Mouse (Mus musculus): ENCODE data around the gene Pogz. TPM values are rescaled to one million over a fixed set of nuclear protein-coding genes. Genes with fewer than 3 reads are reported as not detected.

Pogz gene
- polyA plus RNA-seq (2016; fragmentation: Nextera tagmentation; extraction: Ambion mirVana) = 5.2 and 5.3 TPM in 2 replicates

DNA sequence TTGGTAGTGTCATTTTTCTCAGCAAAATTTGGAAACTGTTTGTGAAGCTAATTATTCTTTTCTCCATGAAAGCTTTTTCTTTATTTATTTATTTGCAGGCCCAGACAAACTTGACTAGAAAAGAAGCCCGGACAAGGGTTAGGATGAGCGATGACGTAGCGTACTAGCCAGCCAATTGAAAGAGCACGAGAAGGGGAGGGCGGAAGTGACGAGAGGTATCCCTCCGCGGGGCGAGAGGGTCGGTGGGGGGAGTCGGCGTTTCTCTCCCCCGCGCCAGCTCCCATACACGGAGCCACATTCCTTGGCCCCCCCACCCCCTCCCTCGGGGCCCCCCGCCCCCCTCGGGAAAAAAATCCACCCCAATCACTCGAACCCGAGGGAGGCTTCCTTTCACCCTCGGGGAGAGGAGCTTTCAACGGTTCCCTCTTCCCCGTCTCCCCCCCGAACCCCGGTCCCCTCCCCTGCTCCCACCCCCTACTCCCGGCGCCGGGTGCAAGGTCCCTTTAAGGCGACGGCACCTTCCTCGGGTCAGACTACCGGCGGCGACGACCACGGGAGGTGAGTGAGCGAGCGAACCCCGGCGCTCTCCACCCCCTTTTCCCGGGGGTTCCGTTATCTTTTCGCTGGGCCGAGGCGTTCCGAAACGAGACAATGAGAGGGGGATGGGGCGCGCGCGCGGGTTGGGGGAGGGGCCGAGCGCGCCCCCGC is at the start of gene Pogz:
TSS of gene Pogz (plus strand) at position 385 of the 708 bp plus-strand sequence.
- H3K27ac ChIP-seq = peak within 1 kb of the TSS; percentile 88
- H3K9me3 ChIP-seq (replicated peaks) = no peaks in the 10 kb centered on the region
- H3K4me2 ChIP-seq = peak within 1 kb of the TSS; percentile 90
- no peaks in the 10 kb centered on the region for H3K36me3 ChIP-seq
- under 1% methylated on average over 46 of the region's 57 CpGs for WGBS (ENCODE audit: insufficient replicate concordance)
- H3K4me3 ChIP-seq = peak within 1 kb of the TSS; percentile 86
- H3K27me3 ChIP-seq (replicated peaks) = no peaks in the 10 kb centered on the region
- ATAC-seq = peak; percentile 91
- H3K9ac ChIP-seq = peak within 1 kb of the TSS; percentile 89
- H3K4me1 ChIP-seq = peaks cover 33% of the 10 kb centered on the region

DNA sequence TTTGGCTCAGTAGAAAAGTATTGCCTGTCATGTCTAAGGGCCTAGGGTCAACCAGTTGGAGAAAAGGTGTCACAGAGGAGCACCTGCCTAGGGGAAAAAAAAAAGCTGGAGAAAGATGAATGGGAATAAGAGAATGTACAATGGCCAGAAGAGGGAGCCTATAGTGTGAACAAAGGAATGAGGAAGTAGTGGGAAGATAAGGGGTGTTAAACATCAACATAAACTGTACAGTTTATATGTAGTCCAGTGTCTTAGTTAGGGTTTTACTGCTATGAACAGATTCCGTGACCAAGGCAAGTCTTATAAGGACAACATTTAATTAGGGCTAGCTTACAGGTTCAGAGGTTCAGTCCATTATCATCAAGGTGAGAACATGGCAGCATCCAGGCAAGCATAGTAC is 48.3 kb upstream of the Pogz start:
- whole genome bisulfite sequencing (ENCODE audit: insufficient replicate concordance) = 65% methylated on average over 1 of the region's 1 CpGs
- ATAC-seq = no peak
- H3K9ac ChIP-seq = no peak overlapping the region

DNA sequence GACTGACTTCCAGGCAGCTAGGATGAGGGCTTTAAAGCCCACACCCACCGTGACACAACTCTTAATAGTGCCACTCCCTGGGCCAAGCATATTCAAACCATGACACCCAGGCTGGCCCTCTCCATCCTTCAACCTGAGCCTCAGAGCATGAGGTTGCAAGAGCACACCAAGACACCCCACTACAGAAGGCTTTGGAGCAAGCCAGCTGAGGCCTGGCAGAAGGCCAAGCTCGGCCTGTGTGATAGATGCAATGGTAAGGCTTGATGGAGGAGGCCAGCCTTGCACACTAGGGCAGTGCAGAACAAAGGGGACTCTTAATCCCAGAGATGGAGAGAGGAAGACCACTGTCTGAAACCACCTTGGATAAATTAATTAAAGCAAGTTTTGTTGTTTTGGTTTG is 47.9 kb upstream of the Pogz start:
- H3K9ac ChIP-seq = no peak overlapping the region
- no peak overlapping the region for H3K4me2 ChIP-seq
- ATAC-seq = no peak
- no peaks in the 10 kb centered on the region for H3K36me3 ChIP-seq
- H3K9me3 ChIP-seq (replicated peaks) = no peaks in the 10 kb centered on the region
- peaks cover 39% of the 10 kb centered on the region for H3K27me3 ChIP-seq (replicated peaks)
- H3K27ac ChIP-seq = no peak overlapping the region
- peaks cover 28% of the 10 kb centered on the region for H3K4me1 ChIP-seq
- no peak overlapping the region for H3K4me3 ChIP-seq
- WGBS (ENCODE audit: insufficient replicate concordance) = 75% methylated on average over 2 of the region's 2 CpGs

More for the DNA sequence above, 48.3 kb upstream of the Pogz start:
- Histone ChIP-seq H3K27me3 (replicated peaks) (peaks cover 44% of the 10 kb centered on the region), H3K4me2 (no peak overlapping the region), H3K4me1 (peaks cover 24% of the 10 kb centered on the region), H3K4me3 (no peak overlapping the region), H3K27ac (no peak overlapping the region), H3K9me3 (replicated peaks) (no peaks in the 10 kb centered on the region), H3K36me3 (no peaks in the 10 kb centered on the region)

DNA sequence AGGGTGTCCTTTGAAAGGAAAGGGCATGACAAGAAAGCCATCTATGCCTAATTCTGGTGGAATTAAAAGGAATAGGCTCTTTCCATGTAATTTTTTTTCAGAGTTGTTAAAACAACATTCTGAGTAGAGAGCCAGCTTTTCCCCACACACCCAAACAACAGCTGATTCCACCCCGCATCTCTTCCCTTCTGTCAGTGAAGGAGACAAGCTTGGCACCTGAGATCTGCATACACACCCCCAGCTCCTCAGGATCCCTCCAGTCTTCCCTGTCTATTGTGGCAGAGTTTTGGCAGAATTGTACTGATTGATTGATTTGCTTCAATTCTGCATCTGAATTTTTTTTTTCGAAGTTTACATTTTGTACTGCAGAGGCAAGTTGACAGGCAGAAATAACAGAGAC is 45.1 kb upstream of the Pogz start:
- Histone ChIP-seq H3K27ac (no peak overlapping the region), H3K9ac (no peak overlapping the region), H3K27me3 (replicated peaks) (peaks cover 12% of the 10 kb centered on the region), H3K4me2 (no peak overlapping the region), H3K4me3 (no peak overlapping the region), H3K9me3 (replicated peaks) (no peaks in the 10 kb centered on the region), H3K4me1 (peaks cover 24% of the 10 kb centered on the region), H3K36me3 (no peaks in the 10 kb centered on the region)
- WGBS (ENCODE audit: insufficient replicate concordance) = 75% methylated on average over 2 of the region's 2 CpGs
- ATAC-seq = no peak

DNA sequence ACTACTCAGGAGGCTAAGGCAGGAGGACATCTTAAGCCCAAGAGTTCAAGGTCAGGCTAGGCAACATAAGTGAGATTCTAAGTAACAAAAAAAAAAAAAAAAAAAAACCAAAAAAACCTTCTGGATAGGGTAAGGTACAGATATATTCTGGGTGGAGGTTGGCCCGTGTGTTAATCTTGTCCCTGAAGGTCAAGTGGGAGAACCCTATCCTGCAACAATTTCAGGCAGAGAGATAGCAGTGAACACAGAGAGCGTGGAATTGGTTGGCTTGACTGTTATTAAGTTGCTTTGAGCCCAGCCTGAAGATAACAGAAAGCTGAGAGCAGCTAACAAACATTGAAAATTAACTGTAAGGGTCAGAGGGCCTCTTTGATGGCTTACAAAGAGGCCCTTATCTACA is 43.7 kb upstream of the Pogz start:
- no peaks in the 10 kb centered on the region for H3K27me3 ChIP-seq (replicated peaks)
- ATAC-seq = peak; percentile 78

DNA sequence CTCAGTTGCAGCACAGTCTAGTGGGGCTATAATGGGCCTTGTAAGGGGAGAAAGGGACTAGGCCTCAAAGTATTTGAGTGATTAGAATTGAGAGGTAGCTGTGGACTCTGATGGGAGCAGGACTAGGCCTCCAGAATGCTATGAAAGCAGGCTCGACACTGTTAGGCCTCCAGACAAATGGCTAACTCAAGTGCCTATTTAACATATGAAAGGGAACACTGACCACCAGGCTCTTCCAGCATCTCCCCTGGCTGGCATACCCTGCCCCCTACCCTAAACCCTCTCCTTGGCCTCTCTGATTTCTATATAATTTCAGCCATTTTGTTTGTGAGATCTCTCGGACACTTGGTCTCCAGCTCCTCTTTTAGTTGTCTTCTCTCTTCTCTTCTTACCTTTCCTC is 43.0 kb upstream of the Pogz start:
- Histone ChIP-seq H3K4me3 (no peak overlapping the region), H3K27ac (peak overlapping the region; percentile 72)

More for the DNA sequence above, 43.7 kb upstream of the Pogz start:
- H3K27ac ChIP-seq = peak overlapping the region; percentile 72
- peak overlapping the region; percentile 15; the same call in 1 of the 2 replicates for H3K4me2 ChIP-seq
- H3K9me3 ChIP-seq (replicated peaks) = no peaks in the 10 kb centered on the region
- H3K36me3 ChIP-seq = no peaks in the 10 kb centered on the region
- H3K4me1 ChIP-seq = peaks cover 24% of the 10 kb centered on the region
- WGBS (ENCODE audit: insufficient replicate concordance) = 17% methylated on average over 2 of the region's 2 CpGs
- no peak overlapping the region for H3K9ac ChIP-seq
- H3K4me3 ChIP-seq = no peak overlapping the region

DNA sequence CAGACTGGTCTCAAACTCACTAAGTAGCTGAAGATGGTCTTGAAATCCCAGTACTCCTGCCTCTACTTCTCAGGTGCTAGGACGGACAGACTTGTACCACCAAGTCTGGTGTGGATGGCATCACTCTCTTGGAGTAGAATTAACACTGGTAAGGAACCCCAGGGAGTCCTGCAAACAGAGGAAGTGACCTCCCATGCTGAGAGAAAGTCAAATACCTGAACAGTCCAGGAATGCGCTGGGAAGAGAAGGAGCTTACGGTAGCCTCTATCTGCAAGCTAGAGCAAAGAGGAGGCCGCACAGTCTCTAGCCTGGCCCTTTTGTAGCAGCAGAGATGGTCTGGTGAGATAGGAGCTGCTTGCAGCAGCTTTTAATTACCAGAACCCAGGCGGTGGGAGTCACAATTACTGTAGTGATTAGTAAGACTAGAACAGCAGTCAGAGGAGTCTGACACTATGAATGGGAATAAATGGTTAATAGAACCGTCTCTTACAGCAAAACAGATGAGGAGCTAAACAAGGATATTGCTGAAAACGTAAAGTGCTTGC is 41.7 kb upstream of the Pogz start:
- WGBS (ENCODE audit: insufficient replicate concordance) = 49% methylated on average over 7 of the region's 7 CpGs
- no peak overlapping the region for H3K4me3 ChIP-seq
- peaks cover 8% of the 10 kb centered on the region; the same call in 1 of the 2 replicates for H3K27me3 ChIP-seq (replicated peaks)
- no peak overlapping the region for H3K9ac ChIP-seq
- H3K4me1 ChIP-seq = peaks cover 24% of the 10 kb centered on the region
- H3K4me2 ChIP-seq = no peak overlapping the region
- no peaks in the 10 kb centered on the region for H3K9me3 ChIP-seq (replicated peaks)
- no peaks in the 10 kb centered on the region for H3K36me3 ChIP-seq
- no peak for ATAC-seq
- H3K27ac ChIP-seq = no peak overlapping the region

More for the DNA sequence above, 43.0 kb upstream of the Pogz start:
- no peak for ATAC-seq
- Histone ChIP-seq H3K9ac (no peak overlapping the region), H3K36me3 (no peaks in the 10 kb centered on the region), H3K4me1 (peaks cover 24% of the 10 kb centered on the region), H3K9me3 (replicated peaks) (no peaks in the 10 kb centered on the region), H3K27me3 (replicated peaks) (no peaks in the 10 kb centered on the region), H3K4me2 (peak overlapping the region; percentile 15; the same call in 1 of the 2 replicates)
- 79% methylated on average over 2 of the region's 2 CpGs for WGBS (ENCODE audit: insufficient replicate concordance)

DNA sequence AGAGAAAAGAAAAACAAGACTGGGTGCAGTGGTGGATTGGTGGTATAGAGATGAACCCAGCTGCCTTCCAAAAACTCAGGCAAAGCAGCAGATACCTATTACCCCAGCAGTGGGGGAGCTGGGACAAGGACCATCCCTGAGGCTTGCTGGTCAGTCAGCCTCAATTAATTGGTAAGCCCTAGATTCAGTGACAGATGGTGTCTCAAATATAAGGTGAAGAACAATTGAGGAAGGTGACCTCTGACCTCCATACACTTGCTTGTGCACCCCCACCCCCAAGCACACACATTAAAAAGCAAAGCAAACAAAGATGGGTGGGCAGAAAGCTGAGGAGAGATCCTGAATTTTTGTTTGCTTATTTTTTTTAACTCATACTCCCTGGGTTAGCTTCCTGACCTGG is 41.2 kb upstream of the Pogz start:
- Histone ChIP-seq H3K9ac (no peak overlapping the region), H3K9me3 (replicated peaks) (no peaks in the 10 kb centered on the region), H3K27me3 (replicated peaks) (peaks cover 8% of the 10 kb centered on the region; the same call in 1 of the 2 replicates), H3K4me3 (no peak overlapping the region), H3K27ac (no peak overlapping the region), H3K36me3 (no peaks in the 10 kb centered on the region), H3K4me1 (peaks cover 24% of the 10 kb centered on the region), H3K4me2 (no peak overlapping the region)
- no peak for ATAC-seq

DNA sequence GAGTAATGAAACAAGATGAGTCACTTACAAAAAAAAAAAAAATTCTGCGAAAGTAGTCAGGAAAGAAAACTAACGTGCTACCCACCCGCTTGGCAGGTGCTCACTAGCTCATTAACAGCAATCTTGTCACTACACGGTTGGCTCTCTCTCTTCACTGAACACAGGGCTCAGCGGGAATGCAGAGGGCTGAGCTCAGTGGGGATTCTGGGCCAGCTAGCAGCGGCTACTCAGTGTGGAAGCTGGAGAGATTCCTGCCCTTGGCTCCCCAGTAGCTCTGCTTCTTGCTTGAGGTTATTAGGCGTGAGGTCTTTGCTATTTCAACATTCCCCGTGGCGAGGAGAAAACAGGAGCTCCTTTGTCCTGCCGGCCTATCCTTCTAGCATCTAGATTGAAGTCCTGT is 33.2 kb upstream of the Pogz start:
- H3K9ac ChIP-seq = no peak overlapping the region
- H3K27ac ChIP-seq = no peak overlapping the region
- H3K36me3 ChIP-seq = no peaks in the 10 kb centered on the region

DNA sequence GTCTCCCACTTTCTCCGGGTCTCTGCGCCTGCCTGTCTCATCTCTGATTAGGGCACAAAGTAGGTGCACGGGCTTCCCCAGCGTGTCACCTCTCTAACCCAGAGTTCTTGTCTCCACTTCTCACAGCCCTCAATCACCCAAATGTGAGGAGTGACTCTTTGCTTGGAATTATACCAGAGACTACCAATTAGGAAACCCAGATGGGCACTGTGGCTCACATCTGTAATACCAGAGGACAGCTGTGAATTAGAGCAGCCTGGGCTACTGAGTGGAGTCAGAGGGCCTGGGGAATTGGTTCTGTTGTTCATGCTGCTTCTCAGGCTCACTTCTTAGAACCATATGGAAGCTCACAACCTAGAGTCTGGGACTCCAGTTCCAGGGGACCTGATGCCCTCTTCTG is 32.4 kb upstream of the Pogz start:
- ATAC-seq = no peak
- Histone ChIP-seq H3K9ac (no peak overlapping the region), H3K36me3 (no peaks in the 10 kb centered on the region), H3K4me2 (no peak overlapping the region), H3K9me3 (replicated peaks) (no peaks in the 10 kb centered on the region), H3K27ac (no peak overlapping the region), H3K27me3 (replicated peaks) (peaks cover 19% of the 10 kb centered on the region), H3K4me1 (no peaks in the 10 kb centered on the region), H3K4me3 (no peak overlapping the region)
- 73% methylated on average over 4 of the region's 4 CpGs for WGBS (ENCODE audit: insufficient replicate concordance)

More for the DNA sequence above, 33.2 kb upstream of the Pogz start:
- H3K4me2 ChIP-seq = no peak overlapping the region
- WGBS (ENCODE audit: insufficient replicate concordance) = 28% methylated on average over 10 of the region's 10 CpGs
- H3K4me1 ChIP-seq = no peaks in the 10 kb centered on the region
- peaks cover 20% of the 10 kb centered on the region for H3K27me3 ChIP-seq (replicated peaks)
- H3K9me3 ChIP-seq (replicated peaks) = no peaks in the 10 kb centered on the region
- H3K4me3 ChIP-seq = no peak overlapping the region
- ATAC-seq = no peak

DNA sequence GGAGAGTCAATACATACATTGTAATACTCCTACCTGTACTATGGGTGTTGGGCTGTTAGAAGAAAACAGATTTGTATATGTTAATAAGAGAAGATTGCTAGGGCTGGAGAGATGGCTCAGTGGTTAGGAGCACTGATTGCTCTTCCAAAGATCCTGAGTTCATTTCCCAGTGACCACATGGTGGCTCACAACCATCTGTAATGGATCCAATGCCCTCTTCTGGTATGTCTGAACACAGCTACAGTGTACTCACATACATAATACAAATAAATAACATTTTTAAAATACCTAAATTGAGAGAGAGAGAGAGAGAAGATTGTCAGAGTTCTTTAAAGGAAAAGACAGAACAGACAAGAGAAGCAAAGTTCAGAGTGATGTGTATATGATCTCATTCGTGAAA is 29.1 kb upstream of the Pogz start:
- no peak overlapping the region for H3K9ac ChIP-seq
- no peaks in the 10 kb centered on the region; the same call in 1 of the 2 replicates for H3K4me1 ChIP-seq
- H3K27ac ChIP-seq = no peak overlapping the region
- no peak for ATAC-seq
- no peak overlapping the region for H3K4me2 ChIP-seq
- no peaks in the 10 kb centered on the region for H3K36me3 ChIP-seq
- peaks cover 13% of the 10 kb centered on the region for H3K27me3 ChIP-seq (replicated peaks)
- no peak overlapping the region for H3K4me3 ChIP-seq
- H3K9me3 ChIP-seq (replicated peaks) = no peaks in the 10 kb centered on the region
- WGBS (ENCODE audit: insufficient replicate concordance) = 68% methylated on average over 1 of the region's 1 CpGs

DNA sequence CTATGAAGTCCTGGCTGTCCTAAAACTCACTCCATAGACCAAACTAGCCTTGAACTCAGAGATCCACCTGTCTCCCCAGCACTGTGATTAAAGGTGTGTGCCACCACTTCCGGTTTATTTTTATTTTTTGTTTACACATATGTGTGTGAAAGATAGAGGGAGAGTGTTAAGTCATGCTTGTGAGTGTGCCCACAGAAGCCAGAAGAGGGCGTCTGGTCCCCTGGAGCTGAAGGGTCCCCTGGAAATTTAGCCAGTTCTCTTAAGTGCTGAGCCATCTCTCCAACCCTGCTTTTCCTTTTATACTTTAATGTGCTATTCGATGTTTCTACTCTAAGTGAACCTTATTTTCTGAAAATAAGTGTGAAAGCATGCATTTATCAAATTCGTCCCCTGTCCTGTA is 25.7 kb upstream of the Pogz start:
- peaks cover 5% of the 10 kb centered on the region; the same call in 1 of the 2 replicates for H3K27me3 ChIP-seq (replicated peaks)
- peak overlapping the region; percentile 2; the same call in 1 of the 2 replicates for H3K4me2 ChIP-seq
- no peak overlapping the region for H3K4me3 ChIP-seq
- no peak overlapping the region for H3K9ac ChIP-seq
- ATAC-seq = 0 out of 2 replicates have a peak, but pooled peaks have one; percentile 30
- 12% methylated on average over 4 of the region's 4 CpGs for WGBS (ENCODE audit: insufficient replicate concordance)
- no peak overlapping the region for H3K27ac ChIP-seq
- H3K36me3 ChIP-seq = no peaks in the 10 kb centered on the region
- H3K4me1 ChIP-seq = no peaks in the 10 kb centered on the region; the same call in 1 of the 2 replicates
- no peaks in the 10 kb centered on the region for H3K9me3 ChIP-seq (replicated peaks)

Measured in liver, embryonic 12.5 days (tissue).